29 mouse cellular contexts compared by ENCODE assay signal in the genomic region with DNA sequence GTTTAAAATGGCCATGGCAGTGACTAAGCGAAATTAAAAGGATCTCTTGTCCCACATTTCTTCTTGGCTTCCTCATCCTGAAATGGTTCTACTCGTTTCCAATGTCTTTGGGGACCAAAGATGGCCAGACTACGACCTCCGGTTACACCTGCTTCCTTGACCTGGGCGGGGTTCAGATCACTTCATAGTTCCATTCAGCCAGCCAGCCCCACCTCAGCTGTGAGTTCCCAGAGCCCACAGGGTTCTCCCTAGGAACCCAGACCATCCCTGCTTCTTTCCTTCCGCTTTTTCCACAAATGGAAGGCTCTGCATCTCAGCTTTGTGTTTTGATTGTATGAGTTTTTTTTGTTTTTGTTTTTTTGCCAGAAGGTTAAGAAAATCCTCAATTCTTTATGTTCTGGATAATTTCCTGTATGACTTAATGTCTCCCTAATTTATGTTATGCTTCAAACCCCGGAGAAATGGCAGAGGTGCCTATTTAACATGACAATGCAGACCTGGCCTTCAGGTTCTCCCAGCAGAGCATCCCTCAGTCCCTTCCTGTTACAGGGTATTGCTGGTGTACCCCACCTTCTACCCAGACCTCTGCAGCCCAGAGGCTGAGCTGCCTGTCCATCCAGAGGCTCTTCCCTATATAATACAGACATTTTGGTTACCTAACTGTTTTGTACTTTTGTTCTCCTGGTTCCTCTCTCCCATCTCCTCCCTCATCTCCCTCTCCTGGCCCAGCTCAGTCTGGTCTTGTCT. TPM values are rescaled to one million over a fixed set of nuclear protein-coding genes. Genes with fewer than 3 reads are reported as not detected.
DNase-seq lines count a peak whose midpoint lies in the region; ATAC-seq and TF ChIP-seq lines count a peak whose summit lies in the region.
"Had no signal": no experiment of that assay in that cellular context is flagged by ENCODE, and none has a peak within 500 bp of the region (broad histone marks: within the 10 kb centered on the region; RNA-seq: fewer than 3 reads in every experiment).

No protein-coding gene starts in this region.

- H3K9ac ChIP-seq in forebrain, embryonic 12.5 days = no peak overlapping the region
- H3K9ac ChIP-seq in ES-E14 (ENCODE audit: insufficient read depth, low read depth, low read length, poor library complexity, severe bottlenecking) = peak overlapping the region; percentile 34; the same call in 1 of the 2 replicates
- no peak overlapping the region for H3K9ac ChIP-seq in intestine, postnatal 0 days (ENCODE audit: low read depth, low read length)
- H3K9ac ChIP-seq: embryonic facial prominence, embryonic 13.5 days; forebrain, embryonic 15.5 days; hindbrain, embryonic 12.5 days; hindbrain, embryonic 15.5 days had no signal

- WGBS in forebrain, embryonic 10.5 days = 78% methylated on average over 7 of the region's 7 CpGs
- 78% methylated on average over 7 of the region's 7 CpGs for WGBS in forebrain, embryonic 12.5 days
- 68% methylated on average over 7 of the region's 7 CpGs for WGBS in intestine, postnatal 0 days

- ATAC-seq in forebrain, embryonic 12.5 days (ENCODE audit: low FRiP score) = no peak
- ATAC-seq in intestine, postnatal 0 days = no peak
- ATAC-seq in erythroblast, adult 5-6 weeks (replicated peaks; ENCODE audit: low FRiP score, poor library complexity, severe bottlenecking) = no peak
- ATAC-seq: activated CD4-positive, CD25-positive, alpha-beta regulatory T cell, adult 4 months; forebrain, embryonic 15.5 days; Patski had no signal

- no peak for TF ChIP-seq CTCF in E14TG2a.4 (conservative IDR thresholded peaks at IDR 0.05; ENCODE audit: low read length)
- no peak for TF ChIP-seq CTCF in intestine, postnatal 0 days (IDR thresholded peaks at IDR 0.05; ENCODE audit: low read depth)

- H3K27ac ChIP-seq in forebrain, embryonic 10.5 days = no peak overlapping the region
- H3K27ac ChIP-seq in forebrain, embryonic 12.5 days = no peak overlapping the region
- H3K27ac ChIP-seq in ES-E14 (ENCODE audit: insufficient read depth, low read depth, low read length, poor library complexity, severe bottlenecking) = peak overlapping the region; percentile 95
- no peak overlapping the region for H3K27ac ChIP-seq in intestine, postnatal 0 days (ENCODE audit: low read depth, low read length)
- H3K27ac ChIP-seq: embryonic facial prominence, embryonic 10.5 days; embryonic facial prominence, embryonic 13.5 days; forebrain, embryonic 15.5 days; hindbrain, embryonic 12.5 days; hindbrain, embryonic 15.5 days had no signal

- peaks cover 12% of the 10 kb centered on the region for H3K4me1 ChIP-seq in forebrain, embryonic 10.5 days
- peaks cover 8% of the 10 kb centered on the region; the same call in 1 of the 2 replicates for H3K4me1 ChIP-seq in forebrain, embryonic 12.5 days
- peaks cover 64% of the 10 kb centered on the region for H3K4me1 ChIP-seq in E14TG2a.4 (replicated peaks; ENCODE audit: low read depth, low read length)
- H3K4me1 ChIP-seq in ES-E14 (ENCODE audit: control insufficient read depth in 2 of 2, insufficient read depth in 2 of 2, low read length in 2 of 2, poor library complexity in 1 of 2) = peaks cover 8 to 13% of the 10 kb centered on the region in 2 experiments
- H3K4me1 ChIP-seq in intestine, postnatal 0 days (replicated peaks; ENCODE audit: control insufficient read depth, insufficient read depth, low read length) = no peaks in the 10 kb centered on the region

- in situ Hi-C loops in ES-E14 (cut with MboI; ENCODE audit: low sequenced_read_pairs in 2 of 2, unreplicated experiment in 2 of 2) = loop anchor here (10.0 to 25.0 kb wide), 2 partner anchors 329 to 337 kb away; a partner anchor contains a TSS

- peak; percentile 4 for DNase-seq in forebrain, embryonic 10.5 days (ENCODE audit: extremely low spot score, low spot score)
- DNase-seq in ES-E14 (ENCODE audit: low read depth, low spot score) = peak; percentile 77
- DNase-seq: adrenal gland, adult 8-10 months; adrenal gland, postnatal 25 days; cerebellum, adult 11-12 months; cerebellum, adult 8-10 months; cerebellum, postnatal 10 days; cerebellum, postnatal 36 days; embryo, embryonic 11 days; gastrocnemius, postnatal 25 days; kidney, adult 11 months had no signal

- peaks cover 14% of the 10 kb centered on the region; the same call in 1 of the 2 replicates for H3K27me3 ChIP-seq in forebrain, embryonic 10.5 days (ENCODE audit: poor library complexity, severe bottlenecking)
- 0 out of 2 replicates have a peak, but pooled peaks cover 3% of the 10 kb centered on the region for H3K27me3 ChIP-seq in forebrain, embryonic 12.5 days
- H3K27me3 ChIP-seq in E14TG2a.4 (ENCODE audit: insufficient read depth, low read length) = no peaks in the 10 kb centered on the region
- no peaks in the 10 kb centered on the region for H3K27me3 ChIP-seq in intestine, postnatal 0 days (replicated peaks; ENCODE audit: control insufficient read depth, insufficient read depth, low read length)
- H3K27me3 ChIP-seq: embryonic facial prominence, embryonic 13.5 days; forebrain, embryonic 15.5 days; hindbrain, embryonic 12.5 days; hindbrain, embryonic 15.5 days; Patski had no signal

- H3K36me3 ChIP-seq in forebrain, embryonic 10.5 days (replicated peaks) = no peaks in the 10 kb centered on the region
- H3K36me3 ChIP-seq in forebrain, embryonic 12.5 days (replicated peaks) = no peaks in the 10 kb centered on the region
- peaks cover 10% of the 10 kb centered on the region for H3K36me3 ChIP-seq in E14TG2a.4 (ENCODE audit: insufficient read depth, low read length)
- H3K36me3 ChIP-seq in ES-E14 (ENCODE audit: control insufficient read depth, insufficient read depth, low read length, poor library complexity, severe bottlenecking) = peaks cover 3% of the 10 kb centered on the region; the same call in 1 of the 2 replicates
- no peaks in the 10 kb centered on the region for H3K36me3 ChIP-seq in intestine, postnatal 0 days (ENCODE audit: control insufficient read depth, insufficient read depth)
- H3K36me3 ChIP-seq: embryonic facial prominence, embryonic 10.5 days; embryonic facial prominence, embryonic 13.5 days; forebrain, embryonic 15.5 days; G1E; hindbrain, embryonic 12.5 days; hindbrain, embryonic 15.5 days had no signal

- H3K4me2 ChIP-seq in forebrain, embryonic 12.5 days = no peak overlapping the region
- H3K4me2 ChIP-seq in intestine, postnatal 0 days (replicated peaks; ENCODE audit: low read depth) = no peak overlapping the region
- H3K4me2 ChIP-seq: embryonic facial prominence, embryonic 13.5 days; forebrain, embryonic 15.5 days; heart, embryonic 11.5 days; hindbrain, embryonic 12.5 days; hindbrain, embryonic 15.5 days had no signal

- H3K9me3 ChIP-seq in forebrain, embryonic 10.5 days = no peaks in the 10 kb centered on the region
- H3K9me3 ChIP-seq in forebrain, embryonic 12.5 days = no peaks in the 10 kb centered on the region
- H3K9me3 ChIP-seq in E14TG2a.4 (ENCODE audit: low read length) (peaks cover 31% of the 10 kb centered on the region), ES-E14 (ENCODE audit: control insufficient read depth, insufficient read depth, low read depth, low read length) (no peaks in the 10 kb centered on the region)
- no peaks in the 10 kb centered on the region for H3K9me3 ChIP-seq in intestine, postnatal 0 days (ENCODE audit: control insufficient read depth)
- H3K9me3 ChIP-seq: embryonic facial prominence, embryonic 10.5 days; embryonic facial prominence, embryonic 13.5 days; forebrain, embryonic 15.5 days; G1E; hindbrain, embryonic 12.5 days; hindbrain, embryonic 15.5 days had no signal

- no peak overlapping the region for H3K4me3 ChIP-seq in forebrain, embryonic 10.5 days
- no peak overlapping the region for H3K4me3 ChIP-seq in forebrain, embryonic 12.5 days (replicated peaks)
- H3K4me3 ChIP-seq in E14TG2a.4 (replicated peaks; ENCODE audit: low read length) (peak overlapping the region; percentile 54), ES-E14 (ENCODE audit: insufficient read depth in 1 of 2, low read depth in 1 of 2, low read length in 2 of 2, poor library complexity in 1 of 2, severe bottlenecking in 1 of 2) (peak overlapping the region in 1 of 2 experiments; percentile 14; a peak in 1 of 4 replicates)
- H3K4me3 ChIP-seq in intestine, postnatal 0 days (ENCODE audit: low read depth, low read length) = no peak overlapping the region
- H3K4me3 ChIP-seq: embryonic facial prominence, embryonic 10.5 days; embryonic facial prominence, embryonic 13.5 days; forebrain, embryonic 15.5 days; hindbrain, embryonic 12.5 days; hindbrain, embryonic 15.5 days had no signal

TF ChIP-seq in ES-E14, 5 proteins besides CTCF, POLR2A, EP300 and RAD21:
- TF ChIP-seq ZNF384 (IDR thresholded peaks at IDR 0.05; ENCODE audit: low read depth, low read length) = no peak
- no peak for TF ChIP-seq CHD2 (IDR thresholded peaks at IDR 0.05; ENCODE audit: low read depth, low read length)
- TF ChIP-seq HCFC1 (IDR thresholded peaks at IDR 0.05; ENCODE audit: borderline replicate concordance, insufficient read depth, low read length) = no peak

RNA-seq across cellular contexts. Expression of a gene that starts 48.7 kb away (rescaled TPM):
- polyA plus RNA-seq in forebrain, embryonic 10.5 days (2016; fragmentation: Nextera tagmentation; extraction: Ambion mirVana) = not detected in 2 replicates
- polyA plus RNA-seq in forebrain, embryonic 12.5 days (2016; fragmentation: Nextera tagmentation; extraction: Ambion mirVana) = not detected in 2 replicates
- not detected in 2 replicates for total RNA-seq in ES-E14 (2012; rRNA removed)
- polyA plus RNA-seq in intestine, postnatal 0 days (2015; fragmentation: Nextera tagmentation; extraction: Ambion mirVana) = not detected in 2 replicates
- total RNA-seq in erythroblast, adult 5-6 weeks (2015; ENCODE audit: low replicate concordance) = not detected in 2 replicates
- not detected in 2 replicates for total RNA-seq in erythroblast, adult 5-6 weeks (2017; ENCODE audit: low replicate concordance)
- total RNA-seq: adrenal gland, adult 8-10 months; adrenal gland, postnatal 25 days; hematopoietic stem cell, adult 5-6 weeks had no signal
- polyA plus RNA-seq: activated CD4-positive, CD25-positive, alpha-beta regulatory T cell, adult 4 months; brain, embryonic 14.5 days; embryonic facial prominence, embryonic 10.5 days; embryonic facial prominence, embryonic 13.5 days; forebrain, embryonic 11.5 days; forebrain, embryonic 15.5 days; G1E; heart, embryonic 11.5 days; heart, embryonic 14.5 days; hindbrain, embryonic 12.5 days; hindbrain, embryonic 15.5 days; intestine, embryonic 14.5 days; Patski had no signal

RNA-seq across cellular contexts. Expression of a gene that starts 49.1 kb away (rescaled TPM):
- polyA plus RNA-seq in forebrain, embryonic 10.5 days (2016; fragmentation: Nextera tagmentation; extraction: Ambion mirVana) = 8.6 and 9.4 TPM in 2 replicates
- polyA plus RNA-seq in forebrain, embryonic 12.5 days (2016; fragmentation: Nextera tagmentation; extraction: Ambion mirVana) = 15.7 and 16.5 TPM in 2 replicates
- 12.4 TPM in 2 replicates for total RNA-seq in ES-E14 (2012; rRNA removed)
- polyA plus RNA-seq in intestine, postnatal 0 days (2015; fragmentation: Nextera tagmentation; extraction: Ambion mirVana) = 20.6 and 21.3 TPM in 2 replicates
- total RNA-seq in erythroblast, adult 5-6 weeks (2015; ENCODE audit: low replicate concordance) = 5.0 and 8.6 TPM in 2 replicates
- 10.8 and 14.8 TPM in 2 replicates for total RNA-seq in erythroblast, adult 5-6 weeks (2017; ENCODE audit: low replicate concordance)
